Mouse (Mus musculus): ENCODE data around the gene Igflr1. TPM values are rescaled to one million over a fixed set of nuclear protein-coding genes. Genes with fewer than 3 reads are reported as not detected.

Igflr1 gene
- total RNA-seq, 2 experiments from 2014 or later = 4.5 to 5.2 TPM

DNA sequence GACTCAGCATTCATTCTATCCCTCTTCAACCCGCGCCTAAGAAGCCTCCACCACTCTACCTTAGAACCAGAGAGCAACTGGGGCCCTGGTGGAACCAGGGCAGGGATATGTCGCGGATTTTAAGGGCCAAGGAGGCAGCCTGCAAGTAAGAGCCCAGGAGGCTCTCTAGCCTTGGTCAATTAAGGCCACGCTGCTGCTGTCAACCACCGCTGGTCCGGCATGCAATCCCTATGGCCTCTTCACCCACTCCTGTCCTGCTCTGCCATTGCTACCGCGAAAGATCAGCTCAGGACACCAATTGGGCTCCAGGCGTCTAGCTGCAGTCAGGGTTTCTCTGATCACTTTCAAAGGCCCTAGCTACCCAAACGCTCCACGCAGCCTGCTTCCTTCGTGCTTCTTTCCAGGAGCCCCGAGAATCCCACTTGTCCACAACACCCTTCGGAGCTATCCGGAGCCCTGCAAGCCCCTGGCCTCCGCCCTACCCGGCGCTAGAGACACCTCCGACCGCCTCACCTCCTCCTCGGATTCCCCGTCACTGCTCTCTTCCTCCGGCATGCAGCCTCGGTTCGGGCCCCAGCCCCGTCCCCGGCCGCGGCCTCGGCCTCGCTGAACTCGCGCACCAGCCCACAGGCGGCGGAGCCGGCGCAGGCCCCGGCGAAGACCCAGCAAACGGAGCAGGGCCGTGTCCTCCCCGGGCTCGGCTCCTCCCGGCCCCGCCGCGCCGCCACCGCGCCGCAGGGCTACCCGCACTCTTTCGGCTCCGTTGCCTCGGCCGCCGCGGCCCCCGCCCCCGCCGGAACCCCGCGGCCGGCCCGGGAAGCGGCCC is 22.8 kb downstream of the Igflr1 start:
- peak; percentile 33 to 43 for DNase-seq (ENCODE audit: low spot score in 2 of 2)

DNA sequence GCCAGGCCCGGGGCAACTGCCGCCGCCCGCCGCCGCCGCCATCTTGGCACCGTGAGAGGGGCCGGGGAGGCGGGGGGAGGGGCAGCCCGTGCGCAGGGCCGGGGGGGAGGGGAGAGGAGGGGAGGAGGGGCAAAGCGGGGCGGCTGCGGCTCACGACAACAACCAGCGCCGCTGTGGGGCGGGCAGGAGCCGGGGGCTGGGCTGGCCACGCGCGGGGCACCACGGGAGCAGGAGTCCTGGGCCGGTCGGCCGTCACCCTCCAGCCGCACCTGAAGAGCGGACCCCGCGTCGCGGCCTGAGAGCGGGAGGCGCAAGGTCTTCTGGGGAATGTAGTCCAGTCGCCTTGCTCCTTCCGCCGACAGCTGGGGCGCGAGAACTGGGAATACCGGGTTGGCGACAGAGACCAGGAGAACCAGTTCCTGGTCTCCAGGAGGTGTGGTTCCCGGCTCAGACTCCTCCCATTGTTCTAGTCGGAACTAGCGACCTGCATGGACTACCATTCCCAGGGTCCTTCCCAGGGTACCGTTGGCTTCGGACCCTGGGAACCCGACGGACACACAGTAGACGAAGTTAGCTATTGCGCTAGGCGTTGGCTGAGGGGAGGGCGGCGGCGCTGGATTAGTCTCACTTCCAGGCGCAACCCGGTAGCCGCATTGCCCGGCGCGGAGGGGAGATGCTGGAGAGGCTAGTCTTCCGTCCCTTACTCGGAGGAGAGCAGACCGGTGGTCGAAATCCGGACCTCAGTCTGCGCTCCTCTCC is 23.6 kb downstream of the Igflr1 start, which contains the start of gene Kmt2b:
TSS of gene Kmt2b (minus strand) at position 51 of the 759 bp plus-strand sequence.
- peak; percentile 90 to 93 for DNase-seq (ENCODE audit: low spot score in 2 of 2)

DNA sequence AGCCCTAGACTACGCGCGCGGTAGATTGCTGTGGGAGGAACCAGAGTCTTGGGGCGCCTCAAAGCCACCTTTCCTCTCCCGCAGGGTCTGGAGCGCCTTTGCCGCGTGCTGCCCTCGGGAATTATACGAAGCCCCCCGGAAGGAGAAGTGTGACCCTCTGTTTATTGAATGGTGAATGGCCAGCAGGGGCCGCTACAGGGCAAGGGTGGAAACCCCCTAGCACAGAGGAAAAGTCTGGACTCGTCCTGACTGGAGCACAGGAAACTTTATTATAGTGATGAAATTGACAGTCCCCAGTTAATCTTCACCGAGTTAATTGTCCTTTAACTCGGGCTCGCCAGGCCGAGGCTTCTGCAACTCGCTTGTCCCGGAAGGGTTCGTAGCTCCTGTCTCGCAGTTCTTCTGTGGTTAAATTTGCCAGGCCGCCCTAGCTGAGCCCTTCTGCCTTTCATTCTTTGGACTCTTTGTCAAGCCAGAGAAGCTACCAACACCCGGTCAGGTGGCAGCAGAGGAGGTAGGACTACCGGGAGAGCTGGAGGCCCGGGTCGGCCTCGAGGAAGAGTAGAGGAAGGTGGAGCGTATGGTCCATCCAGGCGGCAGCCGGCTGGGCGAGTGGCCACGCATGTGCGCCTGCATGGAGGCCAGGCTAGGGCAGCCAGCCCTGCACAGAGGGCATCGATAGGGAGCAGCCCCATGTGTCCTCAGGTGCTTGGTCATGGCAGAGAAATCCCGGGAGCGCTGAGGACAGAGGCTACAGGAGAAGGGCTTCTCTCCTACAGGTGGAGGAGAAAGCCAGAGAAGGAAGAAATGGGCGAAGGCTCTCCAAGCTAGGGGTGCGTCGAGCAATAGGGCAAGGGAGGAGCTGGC is 24.4 kb downstream of the Igflr1 start:
- DNase-seq (ENCODE audit: low spot score in 2 of 2) = peak; percentile 64 to 76

DNA sequence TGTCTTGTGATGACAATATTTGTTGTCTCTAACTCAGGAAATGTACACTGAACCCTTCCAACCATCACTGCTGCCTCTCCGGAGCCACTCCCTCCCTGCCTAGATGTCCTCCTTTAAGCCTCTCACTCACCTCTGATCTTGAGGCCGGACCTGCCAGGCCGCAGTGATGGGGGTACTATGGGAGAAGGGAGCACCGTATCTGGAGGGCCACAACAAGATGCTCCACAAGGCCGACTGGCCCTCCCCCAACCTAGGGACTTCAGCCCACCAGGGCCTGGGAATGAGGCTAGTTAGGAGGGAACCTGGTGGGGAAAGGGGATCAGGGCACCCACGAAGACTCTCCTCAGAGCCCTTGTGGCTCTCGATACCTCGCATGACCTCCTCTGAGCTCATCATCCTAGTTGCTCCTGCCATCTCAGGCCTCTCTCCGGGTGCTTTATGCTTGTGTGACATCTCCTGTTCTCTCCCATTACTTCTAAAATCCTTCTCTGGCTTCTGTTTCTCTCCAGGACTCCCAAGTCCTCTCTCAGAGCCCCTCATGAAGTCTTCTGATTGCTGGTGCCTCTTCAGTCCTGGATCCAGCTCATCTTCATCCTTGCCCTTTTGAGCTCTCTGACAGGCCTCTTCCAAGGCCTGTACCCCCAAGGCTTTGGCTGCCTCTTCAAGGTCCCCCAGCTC is 25.8 kb downstream of the Igflr1 start:
- no peak for DNase-seq (ENCODE audit: low spot score in 2 of 2)

DNA sequence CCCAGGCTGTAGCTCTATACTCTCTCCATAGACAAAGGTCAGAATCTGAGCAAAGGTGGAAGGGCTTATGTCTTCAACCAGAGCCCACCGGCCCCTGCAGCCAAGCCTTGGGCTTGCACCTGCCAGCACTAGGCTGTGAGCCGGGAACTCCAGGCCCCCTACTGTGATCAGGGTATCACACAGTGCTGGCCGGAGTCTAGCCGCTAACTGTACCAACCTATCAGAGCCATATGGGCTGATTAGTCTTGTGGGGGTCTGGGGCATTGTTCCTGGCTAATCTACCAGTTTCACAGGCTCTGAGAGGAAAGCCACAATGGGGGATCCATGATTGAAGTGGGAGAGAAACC is 26.4 kb downstream of the Igflr1 start:
- DNase-seq (ENCODE audit: low spot score in 2 of 2) = no peak

DNA sequence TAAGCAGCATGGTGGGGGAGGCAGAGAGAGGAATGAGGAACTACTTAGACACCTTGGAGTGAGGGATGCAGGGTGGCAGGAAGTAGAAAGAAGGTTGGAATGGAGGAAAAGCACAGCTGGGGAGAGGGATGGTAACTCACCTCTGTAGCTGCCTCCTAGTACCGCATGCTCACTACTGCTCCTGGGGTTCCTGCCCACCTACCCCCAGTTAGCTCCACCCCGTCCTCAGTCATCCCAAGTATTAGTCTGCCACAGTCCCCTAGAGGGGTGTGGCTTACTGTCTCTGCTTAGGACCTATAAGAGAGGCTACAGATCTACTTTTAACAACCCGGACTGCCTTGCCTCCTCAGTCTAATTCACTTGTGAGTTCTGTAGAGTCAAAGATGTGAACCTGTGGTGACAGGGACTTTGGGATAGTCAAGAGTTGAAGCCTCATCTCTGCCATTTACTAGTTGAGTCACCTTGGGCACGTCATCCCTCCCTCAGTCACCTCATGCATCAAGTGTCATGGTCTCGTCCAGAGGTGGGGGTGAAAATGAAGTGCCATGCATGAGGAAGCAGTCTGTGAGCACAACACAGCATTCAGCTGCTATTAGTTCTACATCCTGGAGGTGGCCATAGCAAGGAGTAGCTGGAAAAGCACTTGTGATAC is 27.7 kb downstream of the Igflr1 start:
- no peak for DNase-seq (ENCODE audit: low spot score in 2 of 2)

DNA sequence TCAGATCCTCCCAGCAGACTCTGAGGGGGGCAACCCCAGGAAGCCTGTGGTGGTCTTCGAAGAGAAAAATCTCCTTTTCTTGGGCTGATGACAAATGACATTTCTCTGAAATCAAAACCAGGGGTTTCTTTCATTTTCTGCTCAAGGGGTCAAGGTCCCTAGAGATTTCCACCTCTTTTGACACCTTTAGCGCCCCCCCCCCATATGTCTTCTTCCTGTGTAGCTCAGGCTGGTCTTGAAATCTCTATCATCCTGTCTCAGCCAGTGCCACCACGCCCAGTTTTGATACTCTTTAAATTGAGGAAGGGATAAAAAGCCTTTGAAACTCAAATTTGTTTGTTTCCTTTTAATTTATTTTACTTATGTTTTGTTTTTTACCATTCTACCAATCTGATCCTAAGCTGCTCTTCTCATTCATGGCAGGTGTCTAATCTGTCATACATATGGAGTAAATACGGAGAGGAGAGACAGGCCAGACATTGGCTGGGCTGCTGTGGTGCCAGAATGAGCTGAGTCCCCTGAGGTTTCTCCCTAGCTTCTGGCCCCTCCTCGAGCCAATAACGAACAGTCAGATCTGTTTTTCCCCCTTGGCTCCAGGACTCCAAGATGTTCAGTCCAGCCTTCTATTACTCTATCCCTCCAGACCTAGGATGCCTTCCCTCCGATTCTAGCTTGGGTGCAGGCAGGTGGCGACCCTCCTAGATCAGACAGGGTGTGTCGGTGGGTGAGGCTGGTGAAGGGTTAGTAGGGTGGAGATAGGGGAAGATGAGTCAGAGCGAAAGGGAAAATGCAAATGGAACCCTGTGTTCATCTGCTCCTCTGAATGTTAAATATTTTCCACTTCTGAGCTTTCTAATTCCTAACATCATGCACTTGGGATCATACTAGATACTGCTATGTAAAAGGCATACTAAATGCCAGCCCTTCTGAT is 28.6 kb downstream of the Igflr1 start:
- DNase-seq (ENCODE audit: low spot score in 2 of 2) = no peak

DNA sequence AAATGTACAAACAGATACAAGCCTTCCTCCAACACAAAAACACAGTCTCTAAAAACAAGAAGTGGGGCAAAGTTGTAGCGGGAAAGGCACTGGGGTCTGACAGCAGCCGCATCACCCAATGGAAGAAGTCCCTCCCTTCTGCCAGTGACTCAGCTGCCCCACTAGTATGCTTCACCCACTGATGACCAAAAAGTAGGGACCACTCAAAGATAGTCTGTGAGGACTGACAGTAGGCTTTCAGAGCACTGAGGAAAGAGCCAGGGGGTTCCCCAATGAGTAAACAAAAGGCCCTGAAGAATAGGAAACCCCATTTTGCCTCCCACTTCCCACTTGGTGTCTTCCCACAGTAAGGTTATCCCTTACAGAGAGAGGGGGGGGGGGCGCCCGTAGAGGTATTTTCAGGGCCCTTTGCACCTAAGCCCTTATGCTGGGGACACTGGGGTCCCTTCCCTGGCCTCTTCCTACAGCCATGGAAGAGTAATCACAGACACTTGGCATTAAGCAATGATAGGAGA is 29.3 kb downstream of the Igflr1 start:
- DNase-seq (ENCODE audit: low spot score in 2 of 2) = no peak

DNA sequence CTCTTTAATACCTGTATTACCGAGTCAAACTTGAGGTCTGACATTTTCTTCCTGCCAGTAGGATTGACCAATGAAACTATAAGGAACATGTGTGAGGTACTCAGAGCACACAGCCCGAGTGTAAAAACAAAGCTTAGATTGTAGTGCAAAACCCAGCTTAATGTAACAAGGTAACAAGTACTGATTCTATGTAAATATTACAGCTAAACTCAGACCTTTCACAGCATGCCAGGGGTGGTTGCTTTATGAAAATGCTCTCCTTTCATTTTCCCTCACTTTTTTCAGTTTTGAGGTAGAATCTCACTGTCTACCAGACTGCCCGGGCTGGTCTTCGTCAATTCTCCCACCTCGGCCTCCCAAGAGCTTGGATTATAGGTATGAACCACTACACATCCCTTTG is 30.9 kb downstream of the Igflr1 start:
- DNase-seq (ENCODE audit: low spot score in 2 of 2) = no peak

DNA sequence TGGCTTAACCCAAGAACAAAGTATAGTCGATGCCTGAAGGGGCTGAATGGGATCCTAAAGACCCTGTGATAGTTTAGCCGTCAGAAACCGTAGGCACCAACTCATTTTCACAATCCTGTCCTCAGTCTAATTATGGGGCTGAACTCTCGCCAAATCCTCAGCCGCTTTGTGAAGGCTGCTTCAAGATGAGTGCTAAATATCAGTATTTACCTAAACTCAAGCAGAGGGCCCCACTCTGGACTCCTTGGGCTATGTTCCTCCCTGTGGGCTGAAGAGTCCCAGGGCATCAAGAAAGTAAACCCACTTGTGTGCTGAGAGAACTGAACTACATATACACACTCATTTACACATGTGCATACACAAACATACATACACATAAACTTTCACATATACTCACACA is 31.6 kb downstream of the Igflr1 start:
- no peak for DNase-seq (ENCODE audit: low spot score in 2 of 2)

DNA sequence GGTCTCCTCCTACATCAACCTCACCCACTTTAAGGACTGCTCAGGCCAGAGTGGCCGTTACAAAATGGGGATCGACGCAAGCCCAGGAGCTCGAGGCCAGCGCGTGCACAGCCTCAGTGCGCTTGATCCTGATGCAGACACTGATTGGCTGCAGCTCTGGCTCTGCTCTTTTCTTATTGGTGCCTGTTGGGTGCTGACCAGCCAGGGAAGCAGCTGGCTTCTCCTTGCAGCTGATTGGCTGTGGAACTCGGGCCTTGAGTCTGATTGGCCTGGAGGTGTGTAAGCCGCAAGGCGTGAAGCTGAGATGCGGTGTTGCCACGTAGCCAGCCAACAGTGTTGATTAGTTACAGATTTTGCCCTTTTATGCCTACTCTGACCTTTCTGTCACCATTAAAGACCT is 33.6 kb downstream of the Igflr1 start, which contains the start of gene Zbtb32:
TSS of gene Zbtb32 (minus strand) at position 124 of the 400 bp plus-strand sequence.
- no peak for DNase-seq (ENCODE audit: low spot score in 2 of 2)

DNA sequence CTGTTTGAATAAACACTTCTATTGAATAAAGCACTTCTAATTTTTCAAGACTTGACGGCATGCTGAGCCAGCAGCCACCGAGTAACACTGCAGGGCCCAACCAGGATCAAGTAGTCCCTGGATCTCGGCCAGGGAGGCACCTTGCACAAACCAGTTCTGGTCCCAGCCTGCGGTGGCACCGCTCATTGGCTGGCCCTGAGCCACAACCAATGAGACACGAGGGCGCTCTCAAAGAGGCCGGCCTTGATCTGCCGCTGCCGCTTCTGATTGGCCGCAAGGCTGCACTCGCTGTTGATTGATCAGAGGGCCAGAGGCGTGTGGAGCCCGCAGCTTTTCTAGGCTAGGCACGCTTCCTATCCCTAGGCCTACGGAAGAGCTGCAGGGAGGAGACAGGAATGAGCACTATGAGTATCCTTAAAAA is 34.7 kb downstream of the Igflr1 start:
- DNase-seq (ENCODE audit: low spot score in 2 of 2) = peak; percentile 70 to 80

DNA sequence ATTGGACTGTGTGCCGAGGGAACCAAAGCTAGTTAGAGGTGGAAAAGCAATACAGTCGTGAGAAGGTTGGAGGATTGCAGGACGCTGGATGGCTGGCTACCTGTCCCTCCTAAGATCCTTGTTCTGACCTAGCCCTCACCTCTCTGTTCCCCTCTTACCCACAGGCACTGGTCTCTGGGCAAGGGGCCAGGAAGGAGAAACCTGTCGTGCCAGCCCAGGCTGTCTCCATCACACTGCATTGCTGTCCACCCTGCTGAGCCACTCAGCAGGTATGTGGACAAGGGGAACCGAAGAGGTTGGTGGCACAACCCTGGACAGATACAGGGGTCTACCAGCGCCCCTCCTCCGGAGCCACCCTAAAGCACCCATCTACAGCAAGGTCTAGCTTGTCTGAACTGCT is 35.4 kb downstream of the Igflr1 start:
- no peak for DNase-seq (ENCODE audit: low spot score in 2 of 2)

DNA sequence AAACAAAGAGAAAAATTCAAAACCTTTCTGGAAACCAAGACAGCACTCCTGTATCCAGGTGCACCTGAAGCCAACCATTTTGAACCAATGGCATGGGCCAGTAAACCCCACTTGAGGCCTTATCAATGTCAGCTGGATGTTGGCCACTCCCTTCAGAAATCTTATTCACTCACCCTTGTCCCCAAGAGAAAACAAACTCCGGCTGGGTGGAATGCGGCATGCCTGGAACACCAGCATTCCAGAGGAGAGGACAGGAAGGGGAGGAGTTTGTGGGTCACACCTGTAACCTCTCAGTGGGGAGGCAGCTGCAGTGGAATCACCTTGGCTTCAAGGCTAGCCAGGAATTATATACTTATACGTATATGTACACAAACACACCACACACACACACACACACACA is 37.4 kb downstream of the Igflr1 start:
- DNase-seq (ENCODE audit: low spot score in 2 of 2) = no peak

DNA sequence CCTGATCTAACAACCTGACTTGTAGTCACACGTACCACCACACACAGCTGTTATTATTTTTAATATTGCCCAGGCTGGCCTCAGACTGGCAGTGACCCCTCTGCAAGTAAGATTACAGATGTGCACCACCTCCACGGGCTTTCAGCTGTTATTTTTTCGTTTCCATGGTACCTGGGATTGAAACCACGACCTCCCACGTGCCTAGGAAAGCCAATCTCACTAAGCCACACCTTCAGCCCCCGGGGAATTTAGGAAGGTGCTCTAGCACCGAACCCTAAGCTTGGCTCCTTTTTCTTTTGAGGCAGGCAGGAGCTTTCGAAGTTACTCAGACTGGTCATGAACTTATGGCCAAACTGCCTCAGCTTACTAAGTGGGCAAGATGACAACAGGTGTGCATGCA is 39.2 kb downstream of the Igflr1 start:
- no peak for DNase-seq (ENCODE audit: low spot score in 2 of 2)

DNA sequence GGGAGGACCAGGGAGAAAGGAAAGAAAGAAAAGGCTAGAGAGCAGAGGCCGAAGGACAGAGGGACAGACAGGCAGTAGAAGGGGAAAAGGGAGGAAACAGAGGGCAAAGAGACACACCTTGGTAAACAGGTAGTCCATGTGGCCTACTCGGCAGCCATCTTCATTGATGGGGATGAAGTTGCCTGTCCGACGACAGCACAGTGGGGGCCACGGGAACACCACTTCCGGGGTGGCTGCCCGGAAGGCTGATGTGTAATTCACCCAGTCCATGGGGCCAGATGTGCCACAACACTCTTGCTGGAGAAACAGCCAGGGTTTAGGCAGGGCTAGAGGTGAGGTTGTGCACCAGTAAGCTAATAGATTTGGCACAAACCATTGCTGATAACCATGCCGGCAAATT is 39.7 kb downstream of the Igflr1 start:
- no peak for DNase-seq (ENCODE audit: low spot score in 2 of 2)

DNA sequence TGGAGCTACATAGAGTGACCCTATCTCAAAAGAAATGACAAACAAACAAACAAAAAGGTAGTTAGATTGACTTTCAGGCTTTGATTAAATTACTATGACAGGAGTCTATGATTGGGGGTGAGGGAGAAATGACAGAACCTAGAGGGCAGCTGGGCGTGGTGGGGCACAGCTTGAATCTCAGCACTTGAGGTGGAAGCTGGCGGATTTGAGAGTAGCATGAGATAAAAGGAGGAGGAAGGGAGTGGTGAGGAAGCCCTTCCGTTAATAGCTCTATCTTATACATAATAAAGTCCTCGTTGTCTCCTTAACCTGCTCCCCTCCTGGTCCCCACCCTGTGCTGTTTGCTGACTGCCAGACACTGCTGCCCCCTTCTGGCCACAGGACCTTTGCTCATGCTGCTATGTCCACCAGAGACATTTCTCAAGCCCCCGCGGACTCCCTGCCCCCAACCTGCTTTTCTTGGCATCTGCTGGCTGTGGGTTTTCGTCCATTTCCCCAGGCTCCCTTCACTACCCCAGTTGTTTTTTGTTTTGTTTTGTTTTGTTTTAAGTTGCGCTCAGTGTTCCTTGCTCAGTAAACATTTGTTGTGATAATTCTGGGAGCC is 42.6 kb downstream of the Igflr1 start:
- no peak for DNase-seq (ENCODE audit: low spot score in 2 of 2)

DNA sequence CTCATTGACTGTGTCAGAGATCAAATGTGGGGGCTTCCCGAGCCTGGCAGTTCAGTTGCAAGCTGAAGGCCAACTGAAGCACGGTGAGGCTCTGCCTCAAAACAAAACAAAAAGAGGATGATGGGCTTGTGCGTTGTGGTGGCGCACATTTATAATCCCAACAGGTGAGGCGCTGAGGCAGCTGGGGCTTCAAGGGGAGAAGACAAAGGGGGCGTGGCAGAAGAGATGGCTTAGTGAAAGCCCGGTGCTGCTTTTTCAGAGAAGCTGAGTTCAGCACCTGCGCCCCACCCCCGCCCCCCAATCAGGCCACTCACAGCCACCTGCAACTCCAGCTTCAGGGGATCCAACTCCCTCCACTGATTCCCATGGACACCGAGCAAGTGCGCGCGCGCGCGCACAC is 43.2 kb downstream of the Igflr1 start:
- no peak for DNase-seq (ENCODE audit: low spot score in 2 of 2)

DNA sequence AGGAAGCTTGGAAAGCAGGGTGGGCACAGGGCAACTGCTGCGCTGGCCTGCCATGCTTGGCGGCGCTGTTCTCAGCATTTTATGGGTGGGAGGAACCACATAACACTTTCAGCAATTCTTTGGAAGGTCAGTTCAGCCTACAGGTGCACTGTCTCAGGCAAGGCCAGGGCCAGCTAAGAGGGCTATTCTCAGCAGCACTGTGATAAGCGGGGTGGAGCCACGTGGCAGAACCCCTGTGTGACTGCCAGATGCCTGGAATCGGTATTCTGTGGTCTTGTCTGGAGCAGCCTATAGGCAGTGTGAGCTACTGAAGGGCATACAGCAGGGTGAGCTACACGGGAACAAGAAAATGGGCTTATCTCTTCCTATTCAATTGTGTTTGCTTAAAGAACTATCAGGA is 44.8 kb downstream of the Igflr1 start:
- DNase-seq (ENCODE audit: low spot score in 2 of 2) = no peak

Data from adrenal gland, postnatal 4 days (tissue).